Mouse (Mus musculus) heart, postnatal 0 days (tissue): ENCODE measurements around the gene Rfk.

Source experiments
- CTCF ChIP-seq: IDR thresholded peaks from 2 replicates; pipeline ENCODE4 v1.5.1; 2016; ENCODE audit warnings: antibody characterized with exemption, control low read depth, low read depth
- EP300 ChIP-seq: IDR thresholded peaks from 2 replicates; pipeline ENCODE4 v1.6.1; 2016; ENCODE audit warnings: antibody characterized with exemption, low read depth

- no peak for TF ChIP-seq CTCF
- no peak for TF ChIP-seq EP300
Observed at GRCm38 (mm10) chr19:17399965-17400364, 6.1 kb downstream of the Rfk start.
